Mouse (Mus musculus): ENCODE results near the gene Gm266. TPM values are rescaled to one million over a fixed set of nuclear protein-coding genes. Genes with fewer than 3 reads are reported as not detected.
A peak's percentile ranks its signal among the peaks of the same experiment; 100 is the strongest.
"Not testable (repeated sequence)": the region's sequence is repeated elsewhere in the genome, so short reads cannot be mapped to it uniquely, and the experiment has no call there.

The Gm266 gene
- total and polyA plus RNA-seq, 3 experiments = 0.11 TPM; not detected in 2

- H3K4me3 ChIP-seq (ENCODE audit: low read depth, low read length) = peak overlapping the region; percentile 18; the same call in 1 of the 2 replicates
- DNase-seq (ENCODE audit: low spot score) = no peak
- TF ChIP-seq POLR2AphosphoS5 (IDR thresholded peaks at IDR 0.05; ENCODE audit: insufficient replicate concordance, low read depth, low read length) (no peak), GATA2 (IDR thresholded peaks at IDR 0.05; ENCODE audit: borderline replicate concordance, low read depth, low read length) (no peak), CTCF (IDR thresholded peaks at IDR 0.05; ENCODE audit: low read depth, low read length) (no peak), TAL1 (conservative IDR thresholded peaks at IDR 0.05; ENCODE audit: low read depth, low read length) (no peak), GATA1 (IDR thresholded peaks at IDR 0.05; ENCODE audit: borderline replicate concordance, low read length) (no peak)
- peaks cover 2% of the 10 kb centered on the region; the same call in 1 of the 2 replicates for H3K9me3 ChIP-seq (replicated peaks)
- ATAC-seq (ENCODE audit: extremely low read depth, insufficient number of reproducible peaks, low FRiP score, poor library complexity, severe bottlenecking) = no peak
- peaks cover 3% of the 10 kb centered on the region; the same call in 1 of the 2 replicates for H3K27me3 ChIP-seq (ENCODE audit: insufficient read depth, low read length)
- H3K4me1 ChIP-seq (ENCODE audit: insufficient read depth, low read depth, low read length) = peaks cover 57% of the 10 kb centered on the region
- no peaks in the 10 kb centered on the region for H3K36me3 ChIP-seq (replicated peaks)
These were observed 29.4 kb upstream of the Gm266 start for GRCm38 (mm10) chr12:111514874-111515649.

DNA sequence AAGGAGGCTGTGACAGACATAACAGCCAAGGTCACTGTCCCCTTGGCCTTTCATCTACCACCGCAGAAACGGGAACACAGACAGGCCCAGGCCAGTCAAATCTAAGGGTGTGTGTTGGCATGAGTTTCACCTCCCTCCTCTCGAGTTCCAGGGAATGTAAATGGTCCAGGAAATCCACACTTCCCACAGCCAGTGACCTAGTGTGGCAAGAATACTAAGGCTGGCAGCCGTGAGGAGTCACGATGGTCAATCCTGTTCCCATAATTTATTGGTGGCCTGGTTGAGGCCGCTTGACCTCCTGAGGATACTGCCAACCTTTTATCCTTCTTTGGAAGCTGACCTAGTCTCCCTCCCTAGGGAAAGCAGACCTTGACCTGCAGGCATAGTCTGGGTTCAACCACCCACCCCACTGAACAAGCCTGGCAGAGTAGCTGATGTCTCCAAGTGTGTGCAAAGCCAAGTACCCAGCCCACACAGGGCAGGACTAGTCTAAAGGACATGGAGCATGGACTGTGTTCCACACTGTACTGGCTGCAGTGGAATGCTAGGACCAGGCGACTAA, 28.7 kb upstream of the Gm266 start:
- Histone ChIP-seq H3K4me1 (ENCODE audit: insufficient read depth, low read depth, low read length) (peaks cover 50% of the 10 kb centered on the region), H3K9me3 (replicated peaks) (peaks cover 2% of the 10 kb centered on the region; the same call in 1 of the 2 replicates)
- ATAC-seq (ENCODE audit: extremely low read depth, insufficient number of reproducible peaks, low FRiP score, poor library complexity, severe bottlenecking) = no peak

GRCm38 (mm10) chr12:111513673-111514072, 28.1 kb upstream of the Gm266 start:
- DNase-seq (ENCODE audit: low spot score) = no peak
- Histone ChIP-seq H3K27me3 (ENCODE audit: insufficient read depth, low read length) (peaks cover 8% of the 10 kb centered on the region), H3K36me3 (replicated peaks) (no peaks in the 10 kb centered on the region), H3K4me3 (ENCODE audit: low read depth, low read length) (no peak overlapping the region), H3K9me3 (replicated peaks) (peaks cover 2% of the 10 kb centered on the region; the same call in 1 of the 2 replicates), H3K4me1 (ENCODE audit: insufficient read depth, low read depth, low read length) (peaks cover 46% of the 10 kb centered on the region)
- ATAC-seq (ENCODE audit: extremely low read depth, insufficient number of reproducible peaks, low FRiP score, poor library complexity, severe bottlenecking) = no peak
- TF ChIP-seq TAL1 (conservative IDR thresholded peaks at IDR 0.05; ENCODE audit: low read depth, low read length) = no peak
- TF ChIP-seq GATA1 (IDR thresholded peaks at IDR 0.05; ENCODE audit: borderline replicate concordance, low read length) = no peak
- TF ChIP-seq GATA2 (IDR thresholded peaks at IDR 0.05; ENCODE audit: borderline replicate concordance, low read depth, low read length) = no peak
- no peak for TF ChIP-seq POLR2AphosphoS5 (IDR thresholded peaks at IDR 0.05; ENCODE audit: insufficient replicate concordance, low read depth, low read length)
- no peak for TF ChIP-seq CTCF (IDR thresholded peaks at IDR 0.05; ENCODE audit: low read depth, low read length)

More for the DNA sequence above, 28.7 kb upstream of the Gm266 start:
- no peaks in the 10 kb centered on the region for H3K36me3 ChIP-seq (replicated peaks)
- no peak for DNase-seq (ENCODE audit: low spot score)
- peaks cover 3% of the 10 kb centered on the region; the same call in 1 of the 2 replicates for H3K27me3 ChIP-seq (ENCODE audit: insufficient read depth, low read length)
- TF ChIP-seq CTCF (IDR thresholded peaks at IDR 0.05; ENCODE audit: low read depth, low read length) (no peak), POLR2AphosphoS5 (IDR thresholded peaks at IDR 0.05; ENCODE audit: insufficient replicate concordance, low read depth, low read length) (no peak), TAL1 (conservative IDR thresholded peaks at IDR 0.05; ENCODE audit: low read depth, low read length) (no peak), GATA1 (IDR thresholded peaks at IDR 0.05; ENCODE audit: borderline replicate concordance, low read length) (no peak), GATA2 (IDR thresholded peaks at IDR 0.05; ENCODE audit: borderline replicate concordance, low read depth, low read length) (no peak)
- H3K4me3 ChIP-seq (ENCODE audit: low read depth, low read length) = no peak overlapping the region

DNA sequence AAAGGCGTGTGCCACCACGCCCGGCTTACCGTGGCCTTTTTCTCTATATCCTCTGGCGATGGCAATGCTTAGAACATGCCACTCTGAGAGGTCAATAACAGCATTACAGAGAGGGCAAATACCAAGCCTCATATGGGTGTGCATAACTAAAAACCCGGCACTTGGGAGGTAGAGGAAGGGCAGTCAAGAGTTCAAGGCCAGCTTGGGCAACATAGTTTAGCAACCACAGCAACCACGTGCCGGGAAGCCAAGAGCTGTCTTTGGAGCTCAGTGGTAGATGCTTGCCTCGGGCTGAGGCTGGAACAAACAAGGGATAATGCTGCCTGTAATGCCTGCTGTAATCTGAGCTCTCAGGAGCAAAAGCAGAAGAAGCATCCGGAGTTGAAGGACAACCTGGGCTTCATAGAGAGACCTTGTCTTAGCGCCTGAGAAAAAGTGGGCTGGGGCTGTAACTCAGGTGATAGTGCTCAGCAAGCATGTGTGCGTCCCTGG, 27.0 kb upstream of the Gm266 start:
- Histone ChIP-seq H3K36me3 (replicated peaks) (no peaks in the 10 kb centered on the region), H3K4me3 (ENCODE audit: low read depth, low read length) (no peak overlapping the region), H3K9me3 (replicated peaks) (peaks cover 2% of the 10 kb centered on the region; the same call in 1 of the 2 replicates), H3K4me1 (ENCODE audit: insufficient read depth, low read depth, low read length) (peaks cover 39% of the 10 kb centered on the region), H3K27me3 (ENCODE audit: insufficient read depth, low read length) (peaks cover 18% of the 10 kb centered on the region)
- ATAC-seq (ENCODE audit: extremely low read depth, insufficient number of reproducible peaks, low FRiP score, poor library complexity, severe bottlenecking) (no peak), DNase-seq (ENCODE audit: low spot score) (no peak)
- no peak for TF ChIP-seq GATA2 (IDR thresholded peaks at IDR 0.05; ENCODE audit: borderline replicate concordance, low read depth, low read length)
- TF ChIP-seq POLR2AphosphoS5 (IDR thresholded peaks at IDR 0.05; ENCODE audit: insufficient replicate concordance, low read depth, low read length) = no peak

DNA sequence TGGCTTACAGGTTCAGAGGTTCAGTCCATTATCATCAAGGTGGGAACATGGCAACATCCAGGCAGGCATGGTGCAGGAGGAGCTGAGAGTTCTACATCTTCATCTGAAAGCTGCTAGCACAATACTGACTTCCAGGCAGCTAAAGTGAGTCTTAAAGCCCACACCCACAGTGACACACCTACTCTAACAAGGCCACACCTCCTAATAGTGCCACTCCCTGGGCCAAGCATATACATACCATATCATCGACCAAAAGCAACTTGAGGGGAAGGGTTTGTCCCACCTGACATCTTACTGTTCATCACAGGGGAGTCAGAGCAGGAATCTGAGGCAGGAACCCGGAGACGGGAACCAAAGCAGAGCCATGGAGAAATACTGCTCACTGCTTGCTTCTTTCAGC, 22.8 kb upstream of the Gm266 start:
- H3K36me3 ChIP-seq (replicated peaks); H3K4me3 ChIP-seq (ENCODE audit: low read depth, low read length); H3K9me3 ChIP-seq (replicated peaks); H3K4me1 ChIP-seq (ENCODE audit: insufficient read depth, low read depth, low read length); ATAC-seq (ENCODE audit: extremely low read depth, insufficient number of reproducible peaks, low FRiP score, poor library complexity, severe bottlenecking); DNase-seq (ENCODE audit: low spot score): not testable (repeated sequence)
- H3K27me3 ChIP-seq (ENCODE audit: insufficient read depth, low read length) = peaks cover 44% of the 10 kb centered on the region

DNA sequence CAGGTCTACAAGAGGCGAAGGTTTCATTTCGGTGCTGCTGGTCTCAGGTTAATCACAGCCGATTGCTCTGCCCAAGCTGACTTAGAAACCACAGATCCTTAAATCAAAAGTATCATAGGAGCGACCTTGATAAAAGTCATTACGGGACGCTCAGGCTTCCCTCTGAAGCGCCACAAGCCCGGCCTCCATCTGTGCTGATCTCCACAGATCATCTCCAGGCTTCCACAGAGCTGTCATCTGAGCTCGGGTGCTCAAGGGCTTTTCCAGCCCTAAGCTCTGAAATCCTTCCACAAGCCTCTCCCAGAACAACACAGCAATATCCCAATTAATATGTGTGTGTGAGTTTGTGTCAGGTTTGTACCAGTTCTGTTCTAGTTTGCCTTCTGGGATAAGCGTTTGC, 22.3 kb upstream of the Gm266 start:
- no peak overlapping the region for H3K4me3 ChIP-seq (ENCODE audit: low read depth, low read length)
- no peak for ATAC-seq (ENCODE audit: extremely low read depth, insufficient number of reproducible peaks, low FRiP score, poor library complexity, severe bottlenecking)
- TF ChIP-seq CTCF (IDR thresholded peaks at IDR 0.05; ENCODE audit: low read depth, low read length) (no peak), GATA1 (IDR thresholded peaks at IDR 0.05; ENCODE audit: borderline replicate concordance, low read length) (no peak), GATA2 (IDR thresholded peaks at IDR 0.05; ENCODE audit: borderline replicate concordance, low read depth, low read length) (no peak), TAL1 (conservative IDR thresholded peaks at IDR 0.05; ENCODE audit: low read depth, low read length) (no peak), POLR2AphosphoS5 (IDR thresholded peaks at IDR 0.05; ENCODE audit: insufficient replicate concordance, low read depth, low read length) (no peak)

More for the DNA sequence above, 22.3 kb upstream of the Gm266 start:
- no peaks in the 10 kb centered on the region for H3K36me3 ChIP-seq (replicated peaks)
- no peaks in the 10 kb centered on the region for H3K9me3 ChIP-seq (replicated peaks)
- DNase-seq (ENCODE audit: low spot score) = no peak
- peaks cover 10% of the 10 kb centered on the region for H3K4me1 ChIP-seq (ENCODE audit: insufficient read depth, low read depth, low read length)
- peaks cover 49% of the 10 kb centered on the region for H3K27me3 ChIP-seq (ENCODE audit: insufficient read depth, low read length)

Data from G1E (cell line).